Comparison of ENCODE assay signal across 26 mouse cellular contexts in genomic region chr9:47224249-47224648, GRCm38 (mm10).
DNase-seq lines count a peak whose midpoint lies in the region; ATAC-seq and TF ChIP-seq lines count a peak whose summit lies in the region.
"Had no signal": no experiment of that assay in that cellular context is flagged by ENCODE, and none has a peak within 500 bp of the region (broad histone marks: within the 10 kb centered on the region; RNA-seq: fewer than 3 reads in every experiment).

No protein-coding gene starts in this region.

- DNase-seq in MEL (ENCODE audit: low read depth, low spot score) = peak; percentile 87
- DNase-seq in kidney, postnatal 36 days = no peak
- DNase-seq in gastrocnemius, postnatal 10 days = no peak
- DNase-seq: adrenal gland, adult 8-10 months; adrenal gland, postnatal 14 days; adrenal gland, postnatal 36 days; B cell, adult 2 months; cerebellum, adult 11-12 months; cerebellum, adult 2 months; cerebellum, adult 9-10 months; cerebellum, postnatal 25 days; embryo, embryonic 11 days; forebrain, postnatal 0 days had no signal

- no peak; the same call in 1 of the 2 replicates for TF ChIP-seq RAD21 in MEL (IDR thresholded peaks at IDR 0.05; ENCODE audit: low read depth, low read length)

- no peak for TF ChIP-seq CTCF in MEL (IDR thresholded peaks at IDR 0.05 in 2 of 3, conservative IDR thresholded peaks at IDR 0.05 in 1 of 3; ENCODE audit: control insufficient read depth in 1 of 3, insufficient read depth in 1 of 3, low read depth in 2 of 3, low read length in 3 of 3, poor library complexity in 1 of 3, severe bottlenecking in 1 of 3)

- peak; percentile 95 to 98 for TF ChIP-seq EP300 in MEL (IDR thresholded peaks at IDR 0.05; ENCODE audit: low read depth in 1 of 2, low read length in 2 of 2)

- H3K36me3 ChIP-seq in MEL (ENCODE audit: control insufficient read depth in 1 of 2, insufficient read depth in 2 of 2, low read length in 2 of 2) = peaks cover 0 to 15% of the 10 kb centered on the region in 2 experiments; a peak in 2 of 4 replicates
- H3K36me3 ChIP-seq: embryonic facial prominence, embryonic 13.5 days; embryonic facial prominence, embryonic 15.5 days; forebrain, embryonic 10.5 days; forebrain, embryonic 12.5 days; forebrain, embryonic 15.5 days; G1E had no signal

- no peak overlapping the region for H3K9ac ChIP-seq in MEL (ENCODE audit: control insufficient read depth, low read depth, low read length, poor library complexity, severe bottlenecking)
- H3K9ac ChIP-seq: embryonic facial prominence, embryonic 13.5 days; embryonic facial prominence, embryonic 15.5 days; forebrain, embryonic 12.5 days; forebrain, embryonic 15.5 days; forebrain, postnatal 0 days had no signal

- peak overlapping the region; percentile 29; the same call in 1 of the 2 replicates for H3K27ac ChIP-seq in MEL (ENCODE audit: control insufficient read depth, low read depth, low read length)
- H3K27ac ChIP-seq: embryonic facial prominence, embryonic 13.5 days; embryonic facial prominence, embryonic 15.5 days; forebrain, embryonic 10.5 days; forebrain, embryonic 12.5 days; forebrain, embryonic 15.5 days had no signal

- no peak for TF ChIP-seq POLR2A in MEL (IDR thresholded peaks at IDR 0.05; ENCODE audit: control insufficient read depth in 1 of 2, insufficient read depth in 1 of 2, low read depth in 1 of 2, low read length in 2 of 2, poor library complexity in 1 of 2)

- peaks cover 10 to 18% of the 10 kb centered on the region in 2 experiments for H3K4me1 ChIP-seq in MEL (ENCODE audit: control insufficient read depth in 1 of 2, insufficient read depth in 2 of 2, low read length in 2 of 2)
- H3K4me1 ChIP-seq: embryonic facial prominence, embryonic 13.5 days; embryonic facial prominence, embryonic 15.5 days; forebrain, embryonic 10.5 days; forebrain, embryonic 12.5 days had no signal

- no peaks in the 10 kb centered on the region for H3K79me2 ChIP-seq in MEL (ENCODE audit: control insufficient read depth, insufficient read depth, low read length, poor library complexity)

- no peaks in the 10 kb centered on the region for H3K27me3 ChIP-seq in MEL (ENCODE audit: control insufficient read depth in 1 of 2, insufficient read depth in 2 of 2, low read length in 2 of 2)
- H3K27me3 ChIP-seq: CH12.LX; embryonic facial prominence, embryonic 13.5 days; embryonic facial prominence, embryonic 15.5 days; forebrain, embryonic 12.5 days; forebrain, embryonic 15.5 days had no signal

- ATAC-seq in common myeloid progenitor, adult 5-6 weeks (replicated peaks; ENCODE audit: low read depth, poor library complexity, severe bottlenecking) = peak; percentile 45; the same call in 1 of the 2 replicates
- ATAC-seq in megakaryocyte progenitor cell, adult 5-6 weeks (replicated peaks; ENCODE audit: poor library complexity) = peak; percentile 20; the same call in 1 of the 2 replicates
- ATAC-seq: activated CD4-positive, CD25-positive, alpha-beta regulatory T cell, adult 4 months; CD4-positive, CD25-positive, alpha-beta regulatory T cell, adult 4 months; forebrain, embryonic 15.5 days; forebrain, postnatal 0 days; Patski had no signal

- no peaks in the 10 kb centered on the region for H3K9me3 ChIP-seq in MEL (replicated peaks; ENCODE audit: insufficient read depth, low read length)
- H3K9me3 ChIP-seq: embryonic facial prominence, embryonic 13.5 days; embryonic facial prominence, embryonic 15.5 days; forebrain, embryonic 10.5 days; forebrain, embryonic 12.5 days; forebrain, embryonic 15.5 days had no signal

- H3K4me3 ChIP-seq in MEL (ENCODE audit: control insufficient read depth in 1 of 2, insufficient read depth in 1 of 2, low read depth in 2 of 2, low read length in 2 of 2) = no peak overlapping the region
- H3K4me3 ChIP-seq: embryonic facial prominence, embryonic 13.5 days; embryonic facial prominence, embryonic 15.5 days; erythroblast, embryonic 14.5 days; forebrain, embryonic 10.5 days; forebrain, embryonic 12.5 days; forebrain, embryonic 15.5 days had no signal

TF ChIP-seq in MEL, 35 proteins besides CTCF, POLR2A, EP300 and RAD21:
- no peak for TF ChIP-seq ZC3H11A (IDR thresholded peaks at IDR 0.05; ENCODE audit: low read depth, low read length)
- TF ChIP-seq POLR2AphosphoS2 (IDR thresholded peaks at IDR 0.05; ENCODE audit: low read length) = no peak
- TF ChIP-seq MAX (IDR thresholded peaks at IDR 0.05; ENCODE audit: low read length) = no peak
- TF ChIP-seq KAT2A (conservative IDR thresholded peaks at IDR 0.05; ENCODE audit: low read depth, low read length) = no peak
- TF ChIP-seq RCOR1 (IDR thresholded peaks at IDR 0.05; ENCODE audit: low read depth, low read length) = peak; percentile 90
- TF ChIP-seq NRF1 (IDR thresholded peaks at IDR 0.05; ENCODE audit: insufficient read depth, low read depth, low read length, poor library complexity, severe bottlenecking) = no peak
- TF ChIP-seq CHD1 (IDR thresholded peaks at IDR 0.05; ENCODE audit: low read depth, low read length) = no peak
- TF ChIP-seq BHLHE40 (IDR thresholded peaks at IDR 0.05; ENCODE audit: borderline replicate concordance, low read depth, low read length) = peak; percentile 52; the same call in 1 of the 2 replicates
- TF ChIP-seq TBP (IDR thresholded peaks at IDR 0.05; ENCODE audit: low read depth, low read length) = 0 out of 2 replicates have a peak, but pooled peaks have one; percentile 21
- TF ChIP-seq MEF2A (IDR thresholded peaks at IDR 0.05; ENCODE audit: extremely low read depth, insufficient replicate concordance, low read depth, low read length, poor library complexity, severe bottlenecking) = no peak
- no peak for TF ChIP-seq UBTF (IDR thresholded peaks at IDR 0.05; ENCODE audit: borderline replicate concordance, insufficient read depth, low read depth, low read length)
- TF ChIP-seq MYC (IDR thresholded peaks at IDR 0.05; ENCODE audit: low read depth, low read length) = peak; percentile 38; the same call in 1 of the 2 replicates
- TF ChIP-seq TAL1 (IDR thresholded peaks at IDR 0.05; ENCODE audit: low read length) = peak; percentile 78
- no peak for TF ChIP-seq MAFK (IDR thresholded peaks at IDR 0.05; ENCODE audit: borderline replicate concordance, low read depth, low read length)
- no peak for TF ChIP-seq MXI1 (IDR thresholded peaks at IDR 0.05; ENCODE audit: low read depth, low read length)
- TF ChIP-seq ZNF384 (IDR thresholded peaks at IDR 0.05; ENCODE audit: low read depth, low read length) = no peak
- no peak for TF ChIP-seq E2F4 (IDR thresholded peaks at IDR 0.05; ENCODE audit: borderline replicate concordance, low read depth, low read length)
- TF ChIP-seq ZKSCAN1 (IDR thresholded peaks at IDR 0.05; ENCODE audit: low read depth, low read length) = no peak
- TF ChIP-seq USF1 (IDR thresholded peaks at IDR 0.05; ENCODE audit: low read depth, low read length) = no peak
- no peak for TF ChIP-seq MAZ (IDR thresholded peaks at IDR 0.05; ENCODE audit: low read depth, low read length)
- no peak for TF ChIP-seq GABPA (IDR thresholded peaks at IDR 0.05; ENCODE audit: low read depth, low read length)
- TF ChIP-seq GATA1 (IDR thresholded peaks at IDR 0.05; ENCODE audit: low read depth, low read length) = peak; percentile 96
- TF ChIP-seq SIN3A (IDR thresholded peaks at IDR 0.05; ENCODE audit: low read length) = peak; percentile 54; the same call in 1 of the 2 replicates
- TF ChIP-seq USF2 (IDR thresholded peaks at IDR 0.05; ENCODE audit: borderline replicate concordance in 1 of 2, insufficient read depth in 1 of 2, low read depth in 1 of 2, low read length in 2 of 2) = no peak
- no peak for TF ChIP-seq ELF1 (IDR thresholded peaks at IDR 0.05; ENCODE audit: low read depth, low read length)
- TF ChIP-seq JUND (IDR thresholded peaks at IDR 0.05; ENCODE audit: low read depth, low read length) = no peak
- peak; percentile 93 for TF ChIP-seq TCF12 (IDR thresholded peaks at IDR 0.05; ENCODE audit: low read depth, low read length)
- no peak for TF ChIP-seq POLR2AphosphoS5 (IDR thresholded peaks at IDR 0.05; ENCODE audit: borderline replicate concordance, low read depth, low read length)
- TF ChIP-seq SMC3 (IDR thresholded peaks at IDR 0.05; ENCODE audit: low read depth, low read length) = no peak
- peak; percentile 81 for TF ChIP-seq ETS1 (IDR thresholded peaks at IDR 0.05; ENCODE audit: low read depth, low read length)
- TF ChIP-seq NELFE (IDR thresholded peaks at IDR 0.05; ENCODE audit: low read depth, low read length) = no peak
- no peak for TF ChIP-seq HCFC1 (IDR thresholded peaks at IDR 0.05; ENCODE audit: low read depth, low read length)
- TF ChIP-seq CHD2 (IDR thresholded peaks at IDR 0.05; ENCODE audit: low read length) = no peak
- TF ChIP-seq MYB (IDR thresholded peaks at IDR 0.05; ENCODE audit: low read depth, low read length) = peak; percentile 70; the same call in 1 of the 2 replicates
- no peak for TF ChIP-seq ZMIZ1 (IDR thresholded peaks at IDR 0.05; ENCODE audit: low read depth, low read length)
